Mouse (Mus musculus): ENCODE measurements around the gene Camk2g.

Camk2g gene

DNA sequence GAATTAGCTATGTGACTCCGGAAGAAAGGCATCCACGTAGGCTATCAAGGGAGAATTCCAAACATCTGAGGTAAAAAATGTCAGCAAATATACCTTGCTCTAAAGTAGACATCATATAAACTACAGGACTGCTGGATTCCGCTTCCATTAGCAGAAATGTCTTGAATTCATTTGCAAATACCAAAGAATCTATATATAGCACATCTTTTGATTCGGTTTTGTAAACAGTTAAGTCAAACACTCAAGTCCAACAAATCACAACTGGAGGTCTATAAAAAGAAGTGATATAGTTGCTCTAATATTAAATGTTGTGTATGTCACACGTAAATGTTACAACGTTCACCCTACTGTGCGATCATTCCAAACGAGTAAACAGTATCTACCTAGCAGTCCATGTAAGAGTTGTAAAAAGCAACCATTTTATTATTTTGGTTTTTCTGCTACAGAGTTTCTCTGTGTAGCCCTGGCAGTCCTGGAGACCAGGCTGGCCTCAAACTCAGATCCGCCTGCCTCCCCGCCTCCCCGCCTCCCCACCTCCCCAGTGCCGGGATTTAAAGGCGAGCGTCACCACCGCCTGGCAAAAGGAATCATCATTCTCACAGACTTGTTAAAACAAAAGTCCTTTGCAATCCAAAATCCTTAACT, 91.7 kb downstream of the Camk2g start:
- no peak for DNase-seq (ENCODE audit: low spot score in 2 of 2)

DNA sequence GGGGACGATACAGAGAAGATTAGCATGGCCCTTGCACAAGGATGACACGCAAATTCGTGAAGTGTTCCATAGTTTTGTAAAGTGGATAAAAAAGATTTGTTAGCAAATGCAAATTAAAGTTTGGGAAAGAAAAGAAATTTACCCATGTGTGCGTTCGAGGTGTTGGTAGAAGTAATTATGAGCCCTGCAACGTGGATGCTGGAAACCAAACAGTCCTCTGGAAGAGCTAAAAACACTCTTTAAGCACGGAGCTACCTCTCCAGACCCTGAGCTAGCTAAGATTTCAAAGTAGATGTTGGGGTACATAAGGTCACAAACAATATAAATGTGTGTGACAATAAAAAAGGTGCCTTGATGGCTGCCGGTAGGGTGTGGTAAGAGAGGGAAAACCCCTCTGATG, 92.3 kb downstream of the Camk2g start:
- no peak for DNase-seq (ENCODE audit: low spot score in 2 of 2)

DNA sequence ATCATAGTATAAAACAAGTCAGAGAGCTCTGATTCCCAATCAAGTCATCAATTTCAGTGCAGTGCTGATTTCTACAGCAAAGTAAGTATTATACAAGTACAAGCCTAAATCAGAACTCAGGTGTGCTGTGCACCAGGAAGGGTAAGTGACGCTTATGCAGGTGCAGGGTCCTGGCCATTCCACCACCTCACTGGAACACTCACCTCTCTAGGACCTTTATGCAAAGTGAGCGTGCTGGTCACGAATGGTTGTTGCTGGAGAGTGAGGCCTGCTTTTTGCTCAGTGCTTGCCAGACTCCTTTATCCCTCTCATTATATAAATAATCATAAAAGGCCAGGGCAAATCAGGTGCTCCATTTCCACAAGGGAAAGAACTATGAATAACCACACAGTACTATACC, 93.5 kb downstream of the Camk2g start:
- DNase-seq (ENCODE audit: low spot score in 2 of 2) = no peak

DNA sequence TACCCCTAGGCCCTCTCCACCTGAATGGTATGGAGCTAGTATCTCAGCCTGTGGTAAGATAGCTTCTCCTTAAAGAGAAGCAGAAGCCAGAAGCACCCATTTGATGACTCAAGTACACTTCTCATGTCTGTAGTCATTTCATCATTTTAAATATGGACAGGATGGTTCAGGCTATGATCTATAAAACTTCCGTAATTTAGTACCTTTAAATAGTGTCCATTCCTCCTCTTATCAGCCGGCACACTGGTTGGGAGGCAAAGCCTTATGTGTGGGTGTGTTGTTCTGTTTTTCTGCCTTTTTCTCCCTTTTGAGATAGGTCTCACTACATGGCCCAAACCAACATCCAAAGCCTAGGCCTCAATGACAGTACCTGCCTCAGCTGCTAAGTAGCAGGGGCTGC, 95.4 kb downstream of the Camk2g start:
- DNase-seq (ENCODE audit: low spot score in 2 of 2) = no peak

GRCm38 (mm10) chr14:20696986-20697385, 96.9 kb downstream of the Camk2g start:
- peak; percentile 74 to 76 for DNase-seq (ENCODE audit: low spot score in 2 of 2)

DNA sequence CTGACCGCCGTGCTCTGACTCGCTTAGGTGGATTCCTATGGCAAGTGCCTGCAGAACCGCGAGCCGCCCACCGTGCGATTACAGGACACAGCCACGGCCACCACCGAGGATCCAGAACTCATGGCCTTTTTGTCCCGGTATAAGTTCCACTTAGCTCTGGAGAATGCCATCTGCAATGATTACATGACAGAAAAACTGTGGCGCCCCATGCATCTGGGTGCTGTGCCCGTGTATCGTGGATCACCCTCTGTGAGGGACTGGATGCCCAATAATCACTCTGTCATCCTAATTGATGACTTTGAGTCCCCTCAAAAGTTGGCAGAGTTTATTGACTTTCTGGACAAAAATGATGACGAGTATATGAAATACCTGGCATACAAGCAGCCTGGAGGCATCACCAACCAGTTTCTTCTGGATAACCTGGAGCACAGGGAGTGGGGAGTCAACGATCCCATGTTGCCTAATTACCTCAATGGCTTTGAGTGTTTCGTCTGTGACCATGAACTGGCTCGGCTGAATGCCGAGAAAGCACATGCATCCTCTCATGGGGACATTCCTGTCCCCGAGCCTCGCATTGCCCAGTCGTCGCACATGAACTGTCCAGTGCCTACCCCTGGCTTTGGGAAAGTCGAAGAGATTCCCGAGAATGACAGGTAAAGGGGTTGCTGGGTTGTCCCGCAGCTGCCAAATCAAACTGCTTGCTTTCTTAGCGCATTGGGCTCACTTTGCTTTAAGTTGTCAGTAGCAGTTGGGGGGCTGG, 97.9 kb downstream of the Camk2g start:
- peak in 1 of 2 experiments; percentile 39 for DNase-seq (ENCODE audit: low spot score in 2 of 2)

GRCm38 (mm10) chr14:20694884-20695760, 98.8 kb downstream of the Camk2g start, which contains the start of gene Fut11:
Fut11 (plus strand) TSS chr14:20694968.
- DNase-seq (ENCODE audit: low spot score in 2 of 2) = peak; percentile 78 to 80

- peak in 1 of 2 experiments; percentile 23 for DNase-seq (ENCODE audit: low spot score in 2 of 2)
Observed at GRCm38 (mm10) chr14:20694185-20694883, 99.6 kb downstream of the Camk2g start.

GRCm38 (mm10) chr14:20693589-20694101, 100.2 kb downstream of the Camk2g start:
- DNase-seq (ENCODE audit: low spot score in 2 of 2) = no peak

- no peak for DNase-seq (ENCODE audit: low spot score in 2 of 2)
Observed at GRCm38 (mm10) chr14:20691772-20692171, 102.1 kb downstream of the Camk2g start.

DNA sequence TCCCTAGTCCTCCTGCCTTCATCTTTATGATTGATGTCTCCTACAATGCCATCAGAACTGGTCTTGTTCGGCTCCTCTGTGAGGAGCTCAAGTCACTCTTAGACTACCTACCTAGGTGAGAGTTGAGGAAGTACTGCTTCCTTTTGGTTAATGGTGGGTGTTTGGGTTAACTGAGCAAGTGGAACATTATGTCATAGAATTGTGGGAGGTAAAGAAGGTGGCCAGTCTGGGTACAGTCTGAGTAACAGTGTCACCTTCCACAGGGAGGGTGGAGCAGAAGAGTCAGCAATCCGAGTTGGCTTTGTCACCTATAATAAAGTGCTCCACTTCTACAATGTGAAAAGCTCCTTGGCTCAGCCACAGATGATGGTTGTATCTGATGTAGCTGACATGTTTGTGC, 104.9 kb downstream of the Camk2g start:
- no peak for DNase-seq (ENCODE audit: low spot score in 2 of 2)

- peak; percentile 48 for DNase-seq (ENCODE audit: low spot score in 2 of 2)
Observed at GRCm38 (mm10) chr14:20686576-20686975, 107.3 kb downstream of the Camk2g start.

All from right cerebral cortex, adult 2 months (tissue).